Mouse (Mus musculus): Measurements from ENCODE around the gene 4930455H04Rik. TPM values are rescaled to one million over a fixed set of nuclear protein-coding genes. Genes with fewer than 3 reads are reported as not detected.

Gene 4930455H04Rik
- total RNA-seq, 1 experiment: not detected

- TF ChIP-seq MAFK (IDR thresholded peaks at IDR 0.05; ENCODE audit: insufficient read depth, low read depth, low read length) (no peak), CHD2 (IDR thresholded peaks at IDR 0.05; ENCODE audit: low read depth, low read length) (no peak), HCFC1 (IDR thresholded peaks at IDR 0.05; ENCODE audit: borderline replicate concordance, insufficient read depth, low read length) (no peak), ZNF384 (IDR thresholded peaks at IDR 0.05; ENCODE audit: low read depth, low read length) (no peak), ZC3H11A (IDR thresholded peaks at IDR 0.05; ENCODE audit: borderline replicate concordance, low read depth, low read length) (no peak)
- Histone ChIP-seq H3K36me3 (ENCODE audit: control insufficient read depth, insufficient read depth, low read length, poor library complexity, severe bottlenecking) (no peaks in the 10 kb centered on the region), H3K27ac (ENCODE audit: insufficient read depth, low read depth, low read length, poor library complexity, severe bottlenecking) (no peak overlapping the region), H3K4me1 (ENCODE audit: control insufficient read depth in 2 of 2, insufficient read depth in 2 of 2, low read length in 2 of 2, poor library complexity in 1 of 2) (no peaks in the 10 kb centered on the region), H3K9me3 (ENCODE audit: control insufficient read depth, insufficient read depth, low read depth, low read length) (no peaks in the 10 kb centered on the region), H3K9ac (ENCODE audit: insufficient read depth, low read depth, low read length, poor library complexity, severe bottlenecking) (no peak overlapping the region), H3K4me3 (ENCODE audit: insufficient read depth in 1 of 2, low read depth in 1 of 2, low read length in 2 of 2, poor library complexity in 1 of 2, severe bottlenecking in 1 of 2) (no peak overlapping the region)
- no peak for DNase-seq (ENCODE audit: low read depth, low spot score)
- in situ Hi-C loops (cut with MboI; ENCODE audit: low sequenced_read_pairs in 2 of 2, unreplicated experiment in 2 of 2): no loop called here
These were observed 13.9 kb downstream of the 4930455H04Rik start for GRCm38 (mm10) chr3:116981811-116982575.

GRCm38 (mm10) chr3:116985042-116985455 lies 17.0 kb downstream of the 4930455H04Rik start:
- Histone ChIP-seq H3K27ac (ENCODE audit: insufficient read depth, low read depth, low read length, poor library complexity, severe bottlenecking) (no peak overlapping the region), H3K9me3 (ENCODE audit: control insufficient read depth, insufficient read depth, low read depth, low read length) (no peaks in the 10 kb centered on the region), H3K4me1 (ENCODE audit: control insufficient read depth in 2 of 2, insufficient read depth in 2 of 2, low read length in 2 of 2, poor library complexity in 1 of 2) (no peaks in the 10 kb centered on the region), H3K9ac (ENCODE audit: insufficient read depth, low read depth, low read length, poor library complexity, severe bottlenecking) (no peak overlapping the region), H3K4me3 (ENCODE audit: insufficient read depth in 1 of 2, low read depth in 1 of 2, low read length in 2 of 2, poor library complexity in 1 of 2, severe bottlenecking in 1 of 2) (no peak overlapping the region), H3K36me3 (ENCODE audit: control insufficient read depth, insufficient read depth, low read length, poor library complexity, severe bottlenecking) (no peaks in the 10 kb centered on the region)
- no peak for TF ChIP-seq MAFK (IDR thresholded peaks at IDR 0.05; ENCODE audit: insufficient read depth, low read depth, low read length)
- no peak for TF ChIP-seq CHD2 (IDR thresholded peaks at IDR 0.05; ENCODE audit: low read depth, low read length)
- no peak for TF ChIP-seq ZNF384 (IDR thresholded peaks at IDR 0.05; ENCODE audit: low read depth, low read length)
- no peak for TF ChIP-seq ZC3H11A (IDR thresholded peaks at IDR 0.05; ENCODE audit: borderline replicate concordance, low read depth, low read length)
- TF ChIP-seq HCFC1 (IDR thresholded peaks at IDR 0.05; ENCODE audit: borderline replicate concordance, insufficient read depth, low read length): no peak
- DNase-seq (ENCODE audit: low read depth, low spot score): no peak
- in situ Hi-C loops (cut with MboI; ENCODE audit: low sequenced_read_pairs in 2 of 2, unreplicated experiment in 2 of 2): no loop called here

GRCm38 (mm10) chr3:116985741-116986140 lies 17.7 kb downstream of the 4930455H04Rik start:
- DNase-seq (ENCODE audit: low read depth, low spot score): no peak
- TF ChIP-seq ZC3H11A (IDR thresholded peaks at IDR 0.05; ENCODE audit: borderline replicate concordance, low read depth, low read length): no peak
- TF ChIP-seq HCFC1 (IDR thresholded peaks at IDR 0.05; ENCODE audit: borderline replicate concordance, insufficient read depth, low read length): no peak
- no peak for TF ChIP-seq MAFK (IDR thresholded peaks at IDR 0.05; ENCODE audit: insufficient read depth, low read depth, low read length)
- TF ChIP-seq CHD2 (IDR thresholded peaks at IDR 0.05; ENCODE audit: low read depth, low read length): no peak
- no peak for TF ChIP-seq ZNF384 (IDR thresholded peaks at IDR 0.05; ENCODE audit: low read depth, low read length)
- Histone ChIP-seq H3K4me1 (ENCODE audit: control insufficient read depth in 2 of 2, insufficient read depth in 2 of 2, low read length in 2 of 2, poor library complexity in 1 of 2) (no peaks in the 10 kb centered on the region), H3K9ac (ENCODE audit: insufficient read depth, low read depth, low read length, poor library complexity, severe bottlenecking) (no peak overlapping the region), H3K27ac (ENCODE audit: insufficient read depth, low read depth, low read length, poor library complexity, severe bottlenecking) (no peak overlapping the region), H3K4me3 (ENCODE audit: insufficient read depth in 1 of 2, low read depth in 1 of 2, low read length in 2 of 2, poor library complexity in 1 of 2, severe bottlenecking in 1 of 2) (no peak overlapping the region), H3K9me3 (ENCODE audit: control insufficient read depth, insufficient read depth, low read depth, low read length) (no peaks in the 10 kb centered on the region), H3K36me3 (ENCODE audit: control insufficient read depth, insufficient read depth, low read length, poor library complexity, severe bottlenecking) (no peaks in the 10 kb centered on the region)
- in situ Hi-C loops (cut with MboI; ENCODE audit: low sequenced_read_pairs in 2 of 2, unreplicated experiment in 2 of 2): no loop called here

GRCm38 (mm10) chr3:116986451-116986850 lies 18.4 kb downstream of the 4930455H04Rik start:
- no peak for DNase-seq (ENCODE audit: low read depth, low spot score)
- Histone ChIP-seq H3K9ac (ENCODE audit: insufficient read depth, low read depth, low read length, poor library complexity, severe bottlenecking) (no peak overlapping the region), H3K9me3 (ENCODE audit: control insufficient read depth, insufficient read depth, low read depth, low read length) (no peaks in the 10 kb centered on the region), H3K27ac (ENCODE audit: insufficient read depth, low read depth, low read length, poor library complexity, severe bottlenecking) (no peak overlapping the region), H3K36me3 (ENCODE audit: control insufficient read depth, insufficient read depth, low read length, poor library complexity, severe bottlenecking) (no peaks in the 10 kb centered on the region), H3K4me1 (ENCODE audit: control insufficient read depth in 2 of 2, insufficient read depth in 2 of 2, low read length in 2 of 2, poor library complexity in 1 of 2) (no peaks in the 10 kb centered on the region), H3K4me3 (ENCODE audit: insufficient read depth in 1 of 2, low read depth in 1 of 2, low read length in 2 of 2, poor library complexity in 1 of 2, severe bottlenecking in 1 of 2) (no peak overlapping the region)
- TF ChIP-seq ZC3H11A (IDR thresholded peaks at IDR 0.05; ENCODE audit: borderline replicate concordance, low read depth, low read length): no peak
- no peak for TF ChIP-seq MAFK (IDR thresholded peaks at IDR 0.05; ENCODE audit: insufficient read depth, low read depth, low read length)
- in situ Hi-C loops (cut with MboI; ENCODE audit: low sequenced_read_pairs in 2 of 2, unreplicated experiment in 2 of 2): no loop called here

Data from ES-E14 (cell line).